Mouse (Mus musculus) effector memory CD4-positive, alpha-beta T cell, adult 5 months (primary cell): Measurements from ENCODE around the gene Prl7a1. TPM values are rescaled to one million over a fixed set of nuclear protein-coding genes. Genes with fewer than 3 reads are reported as not detected.

Source experiments
- polyA plus RNA-seq: library from polyadenylated mRNA; unstranded; fragments of 100-300 nt; shearing (Covaris generic); gene quantifications from one replicate; pipeline ENCODE4 v1.2.1, GENCODE M21; 2017

Prl7a1 gene
- not detected for polyA plus RNA-seq

DNA sequence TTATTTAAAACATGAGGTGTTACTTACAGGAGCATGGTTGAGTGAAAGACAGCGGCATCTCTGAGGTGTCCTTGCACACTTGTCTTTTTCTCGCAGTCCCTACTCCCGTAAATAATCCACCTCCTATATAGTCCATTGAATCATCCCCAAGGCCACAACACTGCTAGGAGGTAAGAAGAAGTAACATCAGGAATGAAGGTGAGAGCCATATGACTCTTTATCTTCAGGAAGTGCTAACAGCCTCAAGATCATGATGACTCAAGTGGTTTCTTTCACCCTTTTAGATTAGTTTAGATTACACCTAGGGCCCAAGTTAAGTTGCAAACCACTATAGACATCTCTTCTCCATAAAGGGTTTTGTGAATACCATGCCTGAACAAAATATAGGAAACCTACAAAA lies at the start of gene Prl7a1:
Prl7a1 (minus strand) TSS at position 101 of the 400 bp plus-strand sequence.

DNA sequence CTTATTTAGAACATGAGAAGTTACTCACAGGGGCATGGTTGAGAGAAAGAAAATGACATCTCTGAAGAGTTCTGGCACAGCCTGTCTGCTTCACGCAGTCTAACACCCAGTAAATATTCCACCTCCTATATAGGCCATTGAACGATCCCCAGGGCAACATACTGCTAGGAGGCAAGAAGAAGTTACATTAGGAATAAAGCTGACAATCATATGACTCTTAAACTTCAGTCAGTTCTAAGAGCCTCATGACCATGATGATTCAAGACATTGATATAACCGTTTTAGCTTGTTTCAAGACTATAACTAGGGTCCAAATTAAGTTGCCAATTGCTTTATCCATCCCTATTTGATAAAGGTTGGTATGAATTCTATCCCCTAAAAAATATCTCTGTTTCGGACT lies 25.6 kb upstream of the Prl7a1 start, which contains the start of gene Prl7a2:
Prl7a2 (minus strand) TSS at position 101 of the 400 bp plus-strand sequence.

GRCm38 (mm10) chr13:27610482-27610881 lies 31.8 kb downstream of the Prl7a1 start, which contains the start of gene Prl7b1:
TSS of gene Prl7b1 (minus strand) at chr13:27610582.

Other genes starting within 250 kb of the Prl7a1 start
- not detected for gene Prl8a6, start 203.8 kb downstream of the Prl7a1 start, polyA plus RNA-seq
- not detected for gene Prl8a8, start 129.3 kb downstream of the Prl7a1 start, polyA plus RNA-seq
- not detected for gene Prl8a9, start 77.9 kb downstream of the Prl7a1 start, polyA plus RNA-seq
- gene Prl8a1, start 60.3 kb downstream of the Prl7a1 start, polyA plus RNA-seq, result 0.22 TPM
- not detected for gene Prl7b1, start 31.9 kb downstream of the Prl7a1 start, polyA plus RNA-seq
- gene Prl7a2, start 25.5 kb upstream of the Prl7a1 start, polyA plus RNA-seq, result not detected
- not detected for gene Prl7d1, start 74.2 kb upstream of the Prl7a1 start, polyA plus RNA-seq
- not detected for gene Prl7c1, start 138.3 kb upstream of the Prl7a1 start, polyA plus RNA-seq
- not detected for gene Prl2a1, start 159.2 kb upstream of the Prl7a1 start, polyA plus RNA-seq
- gene Prl2c1, start 206.8 kb upstream of the Prl7a1 start, polyA plus RNA-seq, result not detected